Mouse (Mus musculus) lung, postnatal 0 days (tissue): ENCODE data around the gene Otx2.

Source experiments
- CTCF ChIP-seq: IDR thresholded peaks from 2 replicates; pipeline ENCODE4 v1.5.1; 2016; ENCODE audit warnings: antibody characterized with exemption, mild to moderate bottlenecking
- EP300 ChIP-seq: IDR thresholded peaks from 2 replicates; pipeline ENCODE4 v1.6.1; 2016; ENCODE audit warnings: antibody characterized with exemption, mild to moderate bottlenecking, control low read depth

GRCm38 (mm10) chr14:48678674-48679073 is 5.1 kb upstream of the Otx2 start:
- TF ChIP-seq CTCF: no peak
- TF ChIP-seq EP300: no peak
